Mouse (Mus musculus) MEL-GATA-1-ER (cell line): ENCODE results near the gene Soat2.

ENCODE experiments used
- DNase-seq: peaks from one replicate; pipeline ENCODE4 v3.0.0-alpha.2; 2012; ENCODE audit warnings: low read depth; ENCODE audit errors: extremely low read depth

Gene Soat2

GRCm38 (mm10) chr15:102150301-102151135 lies at the start of gene Soat2:
TSS of gene Soat2 (plus strand) at chr15:102150526.
- peak; percentile 89 for DNase-seq

- DNase-seq, result no peak
These were observed 49.2 kb upstream of the Soat2 start for GRCm38 (mm10) chr15:102100996-102101671.

- no peak for DNase-seq
These were observed 48.4 kb upstream of the Soat2 start for GRCm38 (mm10) chr15:102101672-102102541.

GRCm38 (mm10) chr15:102102548-102103121 lies 47.7 kb upstream of the Soat2 start:
- DNase-seq, result no peak

- no peak for DNase-seq
These were observed 46.9 kb upstream of the Soat2 start for GRCm38 (mm10) chr15:102103371-102103946.

GRCm38 (mm10) chr15:102103947-102104555 lies 46.3 kb upstream of the Soat2 start:
- DNase-seq, result no peak

- no peak for DNase-seq
These were observed 45.0 kb upstream of the Soat2 start for GRCm38 (mm10) chr15:102105360-102105759.

- DNase-seq, result no peak
These were observed 44.3 kb upstream of the Soat2 start for GRCm38 (mm10) chr15:102105764-102106730.

- no peak for DNase-seq
These were observed 43.4 kb upstream of the Soat2 start for GRCm38 (mm10) chr15:102106754-102107456.

- peak; percentile 79 for DNase-seq
These were observed 42.4 kb upstream of the Soat2 start for GRCm38 (mm10) chr15:102107689-102108573.

- peak; percentile 80 for DNase-seq
These were observed 41.4 kb upstream of the Soat2 start for GRCm38 (mm10) chr15:102108651-102109525.

- DNase-seq, result no peak
These were observed 40.1 kb upstream of the Soat2 start for GRCm38 (mm10) chr15:102110271-102110670.

GRCm38 (mm10) chr15:102110701-102111494 lies 39.4 kb upstream of the Soat2 start:
- no peak for DNase-seq

- DNase-seq, result no peak
These were observed 38.9 kb upstream of the Soat2 start for GRCm38 (mm10) chr15:102111495-102111829.

- no peak for DNase-seq
These were observed 38.1 kb upstream of the Soat2 start for GRCm38 (mm10) chr15:102112181-102112580.

GRCm38 (mm10) chr15:102112827-102113226 lies 37.5 kb upstream of the Soat2 start:
- no peak for DNase-seq
